Mouse (Mus musculus) ovary, adult 18-20 months (tissue): ENCODE results near the gene Tssc4.

Experiments used
- DNase-seq: peaks from one replicate; pipeline ENCODE4 v3.0.0; 2022; ENCODE audit warnings: low spot score, mixed read lengths

Gene Tssc4

DNA sequence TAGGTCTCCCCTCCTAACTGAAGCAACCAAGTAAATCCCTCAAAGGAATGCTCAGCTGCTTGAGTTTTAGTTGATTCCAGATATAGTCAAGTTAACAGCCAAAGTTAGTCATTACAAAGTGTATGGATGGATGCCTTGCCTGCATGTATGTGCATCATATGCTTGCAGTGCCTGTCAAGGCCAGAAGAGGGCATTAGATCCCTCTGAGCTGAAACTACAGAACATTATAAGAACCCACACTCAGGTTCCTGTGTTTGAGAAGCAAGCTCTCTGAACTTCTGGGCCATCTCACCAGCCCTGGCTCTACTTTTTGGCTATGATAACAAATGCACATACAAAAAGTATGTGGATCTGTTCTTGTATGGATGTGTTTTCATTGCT, 24.2 kb upstream of the Tssc4 start:
- DNase-seq = no peak

DNA sequence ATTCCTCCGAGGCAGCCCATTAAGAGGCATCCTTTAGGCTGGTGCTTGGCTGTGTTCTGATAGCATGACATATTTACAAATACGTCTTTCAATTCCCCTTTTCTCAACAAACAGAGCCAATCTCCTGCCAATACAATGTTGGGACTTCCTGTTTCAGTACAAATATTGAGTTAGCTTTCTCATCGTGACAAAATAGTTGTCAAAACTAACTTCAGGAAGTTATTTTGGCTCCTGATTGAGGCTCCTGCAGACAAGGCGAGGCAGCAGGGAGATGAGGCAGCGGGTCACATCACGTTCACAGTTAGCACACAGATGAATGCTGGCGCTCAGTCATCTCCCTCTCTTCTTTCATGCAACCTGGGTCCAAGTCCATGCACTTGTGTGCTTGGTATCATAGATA, 22.7 kb upstream of the Tssc4 start:
- DNase-seq = no peak

DNA sequence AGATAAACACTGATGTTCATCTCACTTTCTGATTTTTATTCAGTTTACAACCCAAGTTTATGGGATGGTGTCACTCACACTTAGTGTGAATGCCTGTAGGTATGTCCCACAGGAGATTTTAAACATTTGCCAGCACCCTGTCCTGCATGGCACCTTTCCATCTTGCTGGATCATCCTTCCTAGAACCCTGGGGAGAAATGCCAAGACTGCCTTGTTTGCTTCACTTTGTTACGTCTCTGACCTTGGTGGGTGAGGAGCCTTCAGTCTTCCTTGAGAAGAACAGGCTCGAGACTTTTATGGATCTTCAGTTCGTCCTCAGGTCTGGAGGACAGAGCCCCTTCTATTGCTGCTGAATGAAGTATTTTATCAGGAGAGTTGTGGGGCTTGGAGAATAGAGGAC, 19.7 kb upstream of the Tssc4 start:
- DNase-seq = peak; percentile 42

DNA sequence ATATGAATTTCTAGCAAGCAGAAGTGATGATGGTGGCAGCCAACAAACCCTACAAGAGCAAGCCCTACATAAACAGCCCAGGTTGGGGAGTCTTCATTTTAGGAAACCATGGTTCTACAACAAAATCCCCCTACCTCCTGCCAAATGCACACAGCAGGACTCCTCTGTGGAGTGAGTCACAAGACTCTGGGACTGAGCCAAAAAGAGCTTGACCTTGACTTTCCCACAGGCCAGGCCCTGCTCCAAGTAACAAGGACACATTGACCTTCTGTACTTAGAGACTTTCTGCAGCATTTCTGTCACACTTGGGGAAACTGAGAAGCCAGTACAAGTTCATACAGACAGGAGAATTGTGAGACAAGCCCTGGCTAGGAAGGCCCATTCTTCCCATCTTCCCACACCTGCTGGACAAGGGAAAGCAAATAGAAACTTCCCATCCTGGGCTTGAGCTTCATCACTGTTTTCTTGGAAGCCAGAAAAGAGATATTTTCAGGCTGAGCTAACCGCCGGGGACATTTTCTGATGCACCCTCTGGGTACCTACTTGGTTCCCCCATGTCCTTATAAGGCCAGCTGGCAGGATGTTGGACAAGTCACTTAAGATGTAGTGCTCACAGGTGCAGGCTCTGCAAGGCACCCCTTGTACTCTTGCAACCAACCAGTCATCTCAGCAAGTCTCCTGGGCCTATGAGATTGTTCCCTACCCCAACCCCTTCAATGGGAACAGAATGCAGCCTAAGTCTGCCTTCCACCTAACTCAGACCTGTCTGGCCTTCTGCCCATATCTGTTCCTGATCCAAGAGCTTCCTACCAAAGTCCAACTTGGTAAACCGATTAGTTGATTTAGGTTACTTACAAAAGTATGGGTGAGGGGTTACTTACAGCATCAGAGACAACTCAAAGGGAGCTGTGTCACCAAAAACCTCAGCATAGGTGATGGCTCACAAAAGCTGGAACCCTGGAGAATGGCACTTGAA, 18.9 kb upstream of the Tssc4 start:
- DNase-seq = peak; percentile 73

DNA sequence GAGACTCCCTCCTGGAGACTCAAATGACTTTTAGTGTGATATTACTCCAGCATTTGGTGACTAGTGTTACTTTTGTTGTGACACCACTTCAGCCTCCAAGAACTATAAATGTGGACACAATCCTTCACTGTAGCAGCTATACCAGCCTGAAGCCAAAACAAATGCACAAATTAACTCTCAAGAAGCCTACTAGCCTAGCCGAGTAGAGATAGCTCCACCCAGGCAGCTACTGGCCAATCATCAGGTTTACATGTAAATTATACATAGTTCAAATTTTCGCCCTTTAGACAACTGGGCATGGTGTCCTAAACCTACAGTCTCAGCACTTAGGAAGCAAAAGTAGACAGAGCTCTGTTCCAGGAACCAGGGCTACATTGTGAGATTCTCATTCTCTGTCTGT, 17.7 kb upstream of the Tssc4 start:
- no peak for DNase-seq

DNA sequence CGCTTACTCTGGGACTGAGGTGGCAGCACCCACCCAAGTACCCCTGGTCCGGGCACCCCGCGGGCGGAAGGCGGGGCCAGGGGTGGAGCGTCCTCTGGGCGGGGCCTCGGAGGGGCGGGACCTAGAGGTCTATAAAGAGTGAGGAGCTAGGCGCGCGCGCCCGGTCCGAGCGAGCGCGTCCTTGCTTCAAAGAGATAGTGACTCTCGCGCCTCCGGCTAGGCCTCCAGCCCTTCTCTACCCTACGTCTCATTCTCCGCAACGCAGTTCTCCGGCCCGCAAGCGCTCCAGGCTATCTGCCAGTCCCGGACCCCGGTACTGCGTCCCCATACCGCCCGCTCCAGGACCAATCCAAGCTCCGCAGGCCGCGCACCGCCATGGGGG, 16.4 kb upstream of the Tssc4 start, which contains the start of gene Cd81:
TSS of gene Cd81 (plus strand) at position 114 of the 382 bp plus-strand sequence.
- DNase-seq = peak; percentile 78

DNA sequence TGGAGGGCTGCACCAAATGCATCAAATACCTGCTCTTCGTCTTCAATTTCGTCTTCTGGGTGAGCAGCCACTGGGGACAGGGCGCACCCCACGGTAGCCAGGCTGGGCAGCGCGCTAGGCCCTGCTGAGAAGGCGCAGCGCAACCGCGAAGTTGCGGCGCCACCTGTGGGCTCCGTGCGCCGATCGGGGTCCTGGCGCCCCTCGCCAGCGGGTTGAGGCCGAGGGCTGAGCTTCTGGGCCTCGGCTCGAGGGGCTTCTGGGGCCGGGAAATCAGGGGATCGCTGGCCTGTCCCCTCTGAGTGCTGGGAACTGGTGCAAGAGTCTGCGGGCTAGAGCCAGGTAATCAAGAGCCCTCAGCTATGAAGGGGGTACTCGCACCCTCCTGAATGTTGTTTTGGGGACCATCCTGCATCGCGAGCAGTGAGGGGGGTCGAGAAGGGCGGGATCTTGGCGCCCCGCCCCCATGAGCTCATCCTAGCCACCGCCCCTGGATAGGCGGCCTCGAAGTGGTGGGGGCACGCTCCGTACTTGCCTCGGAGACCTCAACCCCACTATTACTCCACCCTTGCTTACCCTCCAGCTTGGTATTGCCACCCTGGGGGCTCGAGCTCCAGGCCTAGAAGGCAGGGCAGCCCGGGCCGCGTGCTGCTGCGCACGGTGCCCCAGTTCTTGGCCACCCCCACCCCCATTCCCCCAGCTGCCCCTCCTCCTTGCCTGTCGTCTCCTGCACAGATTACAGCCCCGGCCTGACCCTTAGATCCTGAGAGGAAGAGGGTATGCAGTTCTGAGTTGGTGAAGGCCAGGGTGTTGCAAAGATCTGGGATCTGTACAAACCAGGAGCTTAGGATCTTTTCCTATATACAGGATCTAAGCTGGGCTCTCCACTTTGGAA, 15.8 kb upstream of the Tssc4 start:
- peak; percentile 61 for DNase-seq

DNA sequence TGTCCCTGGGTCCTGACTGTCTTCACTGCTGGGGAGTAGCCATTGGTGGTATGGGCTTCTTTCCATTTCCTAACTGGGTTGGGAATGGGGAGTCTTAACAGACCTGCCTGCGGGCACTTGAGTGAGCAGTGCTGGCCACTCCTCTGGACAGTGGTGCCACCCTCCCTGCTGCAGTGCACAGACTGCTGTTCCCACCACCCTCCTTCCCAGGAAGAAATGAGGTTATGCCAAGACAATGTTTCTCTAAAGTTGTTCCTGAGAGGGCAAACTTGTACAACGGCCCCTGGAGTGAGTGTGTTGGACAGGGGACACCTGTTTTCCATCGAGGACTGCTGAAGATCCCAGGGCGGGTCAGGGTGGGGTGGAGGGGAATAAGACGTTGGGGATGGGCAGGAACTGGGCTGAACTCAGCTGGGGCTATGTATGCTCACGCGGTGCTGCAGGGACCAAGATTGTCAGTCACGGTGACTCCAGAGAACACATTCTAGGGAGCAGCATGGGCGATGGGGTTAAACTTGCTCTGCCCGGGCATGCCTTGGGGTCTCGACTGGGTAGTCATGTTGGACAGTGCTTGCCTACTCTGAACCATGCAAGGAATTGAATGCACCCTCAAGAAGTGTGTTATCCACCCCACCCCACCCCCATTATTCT, 15.0 kb upstream of the Tssc4 start:
- DNase-seq = no peak

DNA sequence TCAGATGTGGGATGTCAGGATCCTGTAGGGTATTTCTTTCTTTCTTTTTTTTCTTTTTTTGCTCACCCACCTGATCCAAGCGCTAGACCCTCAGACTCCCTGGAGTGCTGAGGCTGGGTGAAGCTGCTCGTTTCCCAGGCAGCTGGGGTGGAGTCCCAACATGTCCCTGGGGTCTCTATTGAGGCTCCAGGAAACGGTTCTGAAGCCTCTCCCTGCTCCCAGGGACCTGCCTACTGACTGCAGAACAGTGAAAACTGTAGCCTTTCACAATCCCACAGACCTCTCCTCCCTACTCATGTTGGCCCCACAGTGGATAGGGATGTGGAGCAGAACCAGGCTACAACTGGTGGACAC, 14.5 kb upstream of the Tssc4 start:
- DNase-seq = no peak

DNA sequence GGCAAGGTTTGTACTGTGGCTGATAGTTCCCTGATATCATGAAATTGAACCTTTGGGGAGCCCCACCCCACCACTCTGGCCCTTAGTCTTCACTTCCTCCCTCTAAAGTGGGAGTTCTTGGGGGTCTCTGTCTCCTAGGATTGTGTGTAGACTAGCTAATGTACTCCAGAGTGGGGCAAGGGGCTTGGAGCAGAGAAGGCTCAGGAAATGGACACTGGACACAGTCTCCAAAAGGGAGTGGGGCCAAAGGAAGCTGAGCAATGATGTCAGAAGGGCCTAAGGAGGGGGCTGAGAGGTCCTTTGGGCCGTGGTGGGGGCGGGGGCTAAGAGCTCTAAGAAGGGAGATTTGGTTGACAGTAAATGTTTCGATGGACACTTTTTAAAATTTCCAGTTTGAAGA, 14.0 kb upstream of the Tssc4 start:
- DNase-seq = no peak

DNA sequence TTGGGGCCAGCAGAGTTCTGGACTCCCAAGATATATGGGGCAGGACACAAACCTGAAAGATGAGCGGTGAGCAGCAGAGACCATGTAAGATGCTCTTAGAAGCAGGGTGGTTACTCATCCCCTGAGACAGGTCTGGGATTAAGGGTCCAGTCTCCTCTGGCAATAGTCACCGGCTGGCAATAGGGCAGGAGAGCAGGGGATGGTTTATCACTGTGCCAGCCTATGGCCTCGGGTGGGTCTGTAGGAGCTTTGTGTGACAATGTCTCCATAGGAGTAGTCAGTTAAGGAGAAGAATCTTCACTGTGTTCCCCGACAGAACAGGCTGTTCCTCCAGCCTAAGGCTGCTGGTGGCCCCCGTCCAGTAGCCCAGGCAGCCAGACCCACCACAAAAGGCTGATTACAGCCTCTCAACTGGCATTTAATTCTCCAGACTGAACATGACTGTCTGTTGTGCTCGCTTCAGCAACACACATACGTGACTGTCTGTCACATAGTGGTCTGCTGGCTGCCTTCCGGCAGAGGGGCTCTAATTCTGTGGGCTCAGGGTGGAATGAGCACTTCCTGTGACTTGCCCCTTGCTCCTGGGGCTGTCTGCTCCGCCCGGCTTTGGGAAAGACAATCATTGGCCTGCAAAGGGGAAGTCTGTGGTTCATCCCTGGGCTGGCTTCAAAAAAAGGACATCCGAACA, 13.4 kb upstream of the Tssc4 start:
- DNase-seq = no peak

DNA sequence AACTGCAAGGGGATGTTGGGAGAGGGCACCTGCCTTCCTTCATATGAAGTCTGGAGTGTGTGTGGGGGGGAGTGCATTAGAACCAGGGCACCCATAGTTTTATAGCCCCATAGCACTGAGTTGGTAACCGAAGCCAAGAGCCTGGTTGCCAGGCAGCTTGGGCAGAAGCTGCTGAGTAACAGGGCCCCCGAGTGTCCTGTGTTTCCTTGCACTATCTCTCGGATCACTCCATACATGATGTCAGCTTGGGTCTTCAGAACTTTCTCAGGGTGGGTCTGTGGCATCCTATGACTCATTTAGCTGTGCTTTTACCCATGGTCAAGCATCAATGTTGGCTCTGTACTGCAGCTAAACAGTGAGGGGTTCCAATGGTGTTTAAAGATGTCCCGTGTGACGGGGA, 12.0 kb upstream of the Tssc4 start:
- no peak for DNase-seq

DNA sequence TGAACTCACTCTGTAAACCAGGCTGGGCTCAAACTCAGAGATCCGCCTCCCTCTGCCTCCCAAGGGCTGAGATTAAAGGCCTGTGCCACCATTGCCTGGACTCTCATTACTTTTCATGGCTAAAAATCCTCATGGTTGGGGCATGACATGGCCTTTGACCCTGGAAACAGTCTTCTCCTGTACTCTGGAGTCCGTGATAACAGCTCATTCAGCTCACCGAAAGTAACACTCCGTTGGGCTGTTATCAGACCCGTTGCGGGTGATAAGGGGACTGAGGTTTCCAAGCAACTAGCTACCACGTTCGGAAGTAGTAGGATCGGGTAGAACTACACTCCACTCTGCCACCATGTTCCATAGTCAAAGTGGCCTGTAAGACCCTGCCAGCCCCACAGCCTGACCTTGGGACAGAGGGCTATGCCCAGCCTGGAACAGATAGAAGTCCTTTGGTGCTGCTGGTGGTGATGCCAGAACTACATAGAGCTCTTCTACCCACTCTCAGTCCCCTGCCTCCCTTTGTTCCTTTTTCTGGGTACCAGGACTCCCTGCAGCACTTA, 11.3 kb upstream of the Tssc4 start:
- DNase-seq = no peak

DNA sequence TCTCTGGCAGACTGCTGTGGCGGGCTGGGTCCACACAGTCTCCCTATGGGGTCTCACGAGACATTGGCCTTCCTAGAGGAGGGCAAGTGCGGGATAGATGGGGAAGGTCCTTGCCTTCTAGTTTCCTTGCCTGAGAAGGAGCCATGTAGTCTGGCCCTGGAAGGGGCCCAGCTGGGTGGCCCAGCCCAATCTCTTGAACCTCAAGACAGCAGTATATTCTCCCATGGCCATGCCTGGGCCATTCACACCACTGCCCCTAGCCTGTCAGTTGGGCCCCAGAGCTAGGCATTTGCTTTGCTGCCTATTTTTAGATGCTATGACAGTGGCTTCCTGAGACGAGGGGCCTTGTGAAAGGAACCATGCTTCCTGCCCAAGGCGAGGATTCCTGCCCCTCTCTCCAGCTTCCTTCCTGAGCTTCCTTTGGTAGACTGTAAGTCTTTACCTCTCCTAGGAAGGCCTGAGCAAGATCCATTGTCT, 10.8 kb upstream of the Tssc4 start:
- DNase-seq = no peak

DNA sequence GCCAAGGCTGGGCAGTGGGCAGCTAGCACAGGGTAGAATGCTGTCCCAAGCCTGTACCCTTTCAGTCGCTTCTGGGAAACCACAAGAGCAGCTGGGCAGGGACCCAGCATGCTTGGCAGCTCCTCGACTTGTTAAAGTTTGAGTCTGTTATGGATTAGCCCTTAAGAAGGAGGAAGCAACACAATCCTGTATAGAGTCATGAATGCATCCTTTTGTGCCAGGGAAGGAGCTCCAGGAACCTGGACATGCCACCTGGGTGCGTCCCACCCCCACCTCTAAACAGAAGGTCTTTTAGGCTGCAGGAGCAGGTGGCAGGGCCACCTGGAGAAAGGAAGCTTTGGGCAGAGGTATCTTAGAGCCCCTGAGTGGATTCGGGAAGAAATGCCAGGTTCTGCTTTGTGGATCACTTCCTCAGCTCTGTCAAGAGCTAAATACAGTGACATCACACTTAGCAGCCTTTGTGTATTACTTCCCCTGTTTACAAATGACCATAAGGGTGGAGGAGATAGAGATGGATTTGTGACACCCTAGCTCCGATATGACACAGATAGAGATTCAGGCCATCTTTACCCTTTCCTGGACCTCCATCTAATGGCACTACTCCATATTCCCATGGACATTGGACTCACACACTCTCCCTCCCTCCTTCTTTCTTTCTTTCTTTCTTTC, 9.7 kb upstream of the Tssc4 start:
- no peak for DNase-seq

DNA sequence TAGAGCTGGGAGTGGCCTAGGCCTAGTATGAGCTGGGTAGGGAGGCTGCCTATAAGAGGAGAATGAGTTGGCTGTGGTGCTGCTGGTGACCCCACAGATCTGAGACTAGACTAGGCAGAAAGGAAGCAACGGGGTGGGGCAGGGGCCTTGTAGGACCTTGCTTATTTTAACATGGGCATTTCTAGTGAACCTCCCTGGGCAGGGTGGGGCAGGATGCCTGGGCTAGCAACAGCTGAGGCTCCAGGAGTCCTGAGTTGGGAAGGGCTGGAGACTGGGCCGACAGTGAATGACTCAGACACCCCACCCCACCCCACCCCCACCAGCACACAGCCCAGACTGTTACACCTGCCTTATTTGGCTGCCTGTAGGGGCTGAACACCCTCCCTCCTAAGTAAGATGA, 6.3 kb upstream of the Tssc4 start:
- DNase-seq = no peak

DNA sequence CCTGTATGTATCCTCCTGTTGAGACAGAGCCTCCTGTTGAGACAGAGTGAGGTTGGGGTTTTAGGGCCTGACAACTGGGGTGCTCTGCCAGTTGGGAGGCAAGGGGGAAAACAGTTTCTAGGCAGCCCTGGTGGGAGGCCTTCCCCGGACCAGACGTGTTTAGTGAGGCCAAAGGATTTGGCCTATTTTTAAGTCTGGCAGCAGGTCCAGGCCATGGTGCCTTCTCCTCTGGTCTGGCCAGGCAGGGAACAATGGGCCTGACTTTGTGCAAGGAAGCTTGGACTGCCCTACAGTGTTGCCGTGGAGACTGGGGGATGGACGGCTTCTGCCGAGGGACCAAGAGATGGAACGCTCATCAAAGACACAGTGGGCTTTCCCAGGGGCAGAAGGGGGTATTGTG, 4.8 kb upstream of the Tssc4 start:
- no peak for DNase-seq

DNA sequence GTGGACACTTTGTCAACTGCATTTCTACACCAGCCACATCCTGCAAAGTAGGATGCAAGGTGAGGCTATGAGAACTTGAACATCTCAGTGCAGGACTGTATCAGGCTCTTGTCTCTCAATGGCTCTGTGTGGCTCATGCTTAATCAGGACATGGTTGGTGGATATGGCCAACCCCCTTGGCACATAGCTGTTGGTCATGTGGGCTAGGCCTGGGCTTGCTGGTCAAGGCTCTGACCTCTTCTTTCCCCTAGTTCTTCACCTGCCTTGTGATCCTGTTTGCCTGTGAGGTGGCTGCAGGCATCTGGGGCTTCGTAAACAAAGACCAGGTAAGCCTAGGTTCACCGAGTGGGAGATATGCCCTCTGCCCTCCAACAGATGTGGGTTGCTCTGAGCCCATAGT, 3.4 kb upstream of the Tssc4 start:
- DNase-seq = no peak

DNA sequence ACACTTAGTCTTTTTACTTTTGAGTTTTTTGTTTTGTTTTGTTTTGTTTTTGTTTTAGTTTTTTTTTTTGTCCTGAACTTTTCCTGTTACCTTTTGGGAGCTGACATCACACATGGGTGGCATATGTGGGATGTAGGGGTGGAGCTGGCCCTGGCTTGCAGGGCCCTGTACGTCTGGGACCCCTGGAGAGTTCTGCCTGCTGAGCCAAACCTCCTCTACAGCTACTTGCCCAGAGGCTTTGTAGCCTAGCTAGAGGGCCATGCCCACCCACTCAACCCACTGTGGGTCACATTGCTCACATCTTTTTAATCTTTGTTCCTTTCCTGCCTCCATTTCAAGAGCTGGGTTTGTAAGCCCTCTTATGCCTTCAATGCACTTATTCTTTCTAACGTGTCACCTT, 1.6 kb upstream of the Tssc4 start:
- DNase-seq = no peak

DNA sequence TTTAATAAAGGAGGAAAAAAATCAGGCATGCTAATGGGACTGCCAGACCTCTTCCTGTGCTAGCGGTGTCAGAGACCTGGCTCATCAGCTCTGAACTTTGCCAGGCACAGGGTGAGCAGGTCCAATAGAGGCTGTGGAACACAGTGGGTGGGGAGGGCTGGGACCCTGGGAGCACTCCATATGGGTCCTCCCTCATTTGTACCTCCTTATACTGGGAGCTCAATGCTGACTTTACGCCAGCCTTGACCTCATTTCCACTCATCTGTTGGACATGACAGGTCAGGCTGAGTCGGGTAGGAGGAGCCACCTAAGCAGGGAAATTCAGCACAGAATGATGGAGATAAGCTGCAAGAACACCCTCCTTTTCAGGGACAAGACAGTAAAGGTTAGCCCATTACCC, 1.2 kb upstream of the Tssc4 start:
- DNase-seq = no peak

DNA sequence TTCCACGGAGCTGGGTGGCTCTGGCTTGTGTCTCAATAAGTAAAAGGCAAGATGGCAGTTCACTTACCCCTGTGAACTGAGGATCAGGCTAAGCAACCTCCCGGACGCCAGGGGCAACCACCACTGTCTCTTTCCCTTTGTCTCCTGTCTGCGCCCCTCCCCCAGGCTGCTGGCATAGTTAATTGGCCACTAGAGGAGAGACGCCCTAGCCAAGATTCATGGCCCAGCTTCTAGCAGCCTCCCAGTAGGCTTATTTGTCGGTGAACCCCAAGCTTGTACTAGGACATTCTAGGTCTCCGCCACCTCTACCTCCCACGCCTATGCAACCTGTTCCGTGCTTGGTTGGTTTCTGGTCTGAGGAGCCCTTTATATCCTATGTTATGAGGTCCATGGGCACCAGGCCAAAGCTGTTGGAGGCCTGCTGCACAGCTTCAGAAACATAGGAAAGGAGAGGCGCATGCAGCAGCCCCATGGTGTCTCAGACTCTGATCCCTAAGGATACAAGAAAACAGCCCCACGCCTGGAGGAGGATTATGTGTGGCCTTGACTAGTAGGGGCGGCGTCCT, 650 bp upstream of the Tssc4 start:
- DNase-seq = no peak
